Mouse (Mus musculus) hematopoietic stem cell, adult 5-6 weeks (primary cell): ENCODE data around the gene Ccdc78. TPM values are rescaled to one million over a fixed set of nuclear protein-coding genes. Genes with fewer than 3 reads are reported as not detected.

ENCODE experiments used
- ATAC-seq, 2 experiments: fragments of 125-278 bp in 1 of 2; replicated peaks in 1 of 2; 2 replicates each; pipeline ENCODE4 v1.8.0; 2016 to 2017; ENCODE audit warnings: inconsistent platforms in 2 of 2, mild to moderate bottlenecking in 2 of 2, moderate number of reproducible peaks in 2 of 2, low read depth in 1 of 2, moderate TSS enrichment in 1 of 2; ENCODE audit not compliant: low FRiP score in 2 of 2, poor library complexity in 2 of 2, severe bottlenecking in 2 of 2, insufficient read depth in 1 of 2, low TSS enrichment in 1 of 2
- total RNA-seq: library from RNA; stranded (forward); fragments of 172-1452, 232-1000 nt; gene quantifications from 2 replicates; pipeline ENCODE4 v1.2.3, GENCODE M21; 2017

Ccdc78 gene
- total RNA-seq, 1 experiment from 2014 or later = not detected

DNA sequence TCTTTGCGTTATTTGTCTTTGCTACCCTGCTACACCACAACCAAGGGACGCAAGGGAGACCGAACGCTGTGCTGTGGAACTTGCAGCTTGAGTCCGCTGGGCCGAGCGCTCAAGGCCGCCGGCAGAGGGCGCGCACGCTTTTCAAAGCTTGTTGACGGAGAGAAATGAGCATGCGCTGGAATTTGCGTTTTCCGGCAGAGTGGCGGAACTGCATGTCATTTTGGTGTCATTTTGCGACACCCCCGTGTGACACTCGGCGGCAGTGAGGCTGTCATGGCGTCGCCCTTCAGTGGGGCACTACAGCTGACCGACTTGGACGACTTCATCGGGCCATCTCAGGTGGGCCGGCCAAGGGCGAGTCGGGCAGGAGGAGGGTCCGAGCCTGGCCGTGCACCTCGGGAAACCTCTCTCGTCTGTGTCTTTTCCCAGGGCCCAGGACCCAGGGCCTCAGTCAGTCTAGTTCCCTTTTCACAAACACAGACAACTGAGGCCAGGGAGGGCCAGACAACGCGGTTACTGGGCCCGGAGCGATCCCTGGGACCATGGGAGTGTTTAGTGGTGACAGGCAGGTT is 12.7 kb upstream of the Ccdc78 start, which contains the start of gene Narfl:
Gene Narfl (plus strand): TSS at position 228 of the 572 bp plus-strand sequence.
- peak; percentile 92 to 94 for ATAC-seq

GRCm38 (mm10) chr17:25775318-25776062 is 10.9 kb upstream of the Ccdc78 start:
- no peak for ATAC-seq

- ATAC-seq = no peak
Measured at GRCm38 (mm10) chr17:25777948-25778347, 8.4 kb upstream of the Ccdc78 start.

DNA sequence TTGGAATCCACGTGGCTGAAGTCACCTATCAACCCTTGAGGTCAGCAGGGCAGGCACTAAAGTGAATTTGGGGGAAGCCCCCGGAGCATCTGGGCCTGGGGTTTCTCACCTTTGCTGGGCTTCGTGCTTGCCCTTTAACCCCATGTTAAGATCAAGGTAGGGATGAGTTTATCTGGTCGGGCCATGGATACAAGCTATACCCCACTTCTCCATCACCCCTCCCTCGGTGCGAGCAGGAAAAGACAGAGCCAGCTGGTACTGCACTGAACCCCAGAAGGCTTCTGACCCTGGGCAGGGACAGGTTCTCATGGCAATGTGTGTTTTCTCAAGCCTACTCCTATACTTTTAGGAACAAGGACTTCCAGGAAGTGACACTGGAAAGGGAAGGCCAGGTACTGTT is 5.0 kb upstream of the Ccdc78 start:
- ATAC-seq = no peak

- ATAC-seq = no peak
Measured at GRCm38 (mm10) chr17:25783086-25783485, 3.3 kb upstream of the Ccdc78 start.

DNA sequence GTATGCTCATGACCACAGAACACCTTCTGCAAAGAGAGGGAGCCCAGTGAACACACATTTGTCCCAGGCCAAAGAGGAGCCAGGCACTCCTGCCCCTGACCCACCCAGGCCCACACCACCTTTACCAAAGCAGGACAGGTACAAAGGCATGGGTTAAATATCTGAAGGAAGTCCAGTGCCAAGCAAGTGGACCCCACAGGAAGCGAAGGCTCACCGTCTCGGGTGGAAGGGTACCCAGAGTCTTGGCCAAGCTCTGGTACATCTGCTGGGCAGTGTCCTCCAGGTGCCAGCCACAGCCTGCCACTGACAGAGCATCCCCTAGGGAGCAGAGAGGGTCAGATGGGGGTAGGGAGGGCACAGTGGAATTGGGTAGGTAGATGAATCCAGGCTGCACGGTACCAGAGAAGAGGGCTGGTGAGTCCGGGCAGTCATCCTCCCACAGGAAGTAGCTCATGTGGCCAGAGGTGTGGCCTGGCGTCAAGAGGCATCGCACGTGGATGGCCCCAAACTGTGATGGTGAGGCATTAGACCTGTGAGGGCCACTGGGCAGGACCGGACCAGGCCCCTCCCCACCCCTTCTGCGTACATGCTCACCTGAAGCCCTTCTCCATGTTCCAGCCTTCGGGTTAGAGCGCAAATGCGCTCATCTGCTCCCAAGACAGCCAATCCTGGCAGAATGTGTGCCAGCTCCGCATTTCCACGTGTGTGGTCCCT is 2.4 kb upstream of the Ccdc78 start:
- no peak for ATAC-seq

- peak; percentile 86 to 88 for ATAC-seq
Measured at GRCm38 (mm10) chr17:25785281-25785745, 1.1 kb upstream of the Ccdc78 start, which contains the start of gene Haghl. Gene Haghl (minus strand): TSS chr17:25785673.

GRCm38 (mm10) chr17:25786781-25787504 is 563 bp downstream of the Ccdc78 start:
- ATAC-seq = no peak

DNA sequence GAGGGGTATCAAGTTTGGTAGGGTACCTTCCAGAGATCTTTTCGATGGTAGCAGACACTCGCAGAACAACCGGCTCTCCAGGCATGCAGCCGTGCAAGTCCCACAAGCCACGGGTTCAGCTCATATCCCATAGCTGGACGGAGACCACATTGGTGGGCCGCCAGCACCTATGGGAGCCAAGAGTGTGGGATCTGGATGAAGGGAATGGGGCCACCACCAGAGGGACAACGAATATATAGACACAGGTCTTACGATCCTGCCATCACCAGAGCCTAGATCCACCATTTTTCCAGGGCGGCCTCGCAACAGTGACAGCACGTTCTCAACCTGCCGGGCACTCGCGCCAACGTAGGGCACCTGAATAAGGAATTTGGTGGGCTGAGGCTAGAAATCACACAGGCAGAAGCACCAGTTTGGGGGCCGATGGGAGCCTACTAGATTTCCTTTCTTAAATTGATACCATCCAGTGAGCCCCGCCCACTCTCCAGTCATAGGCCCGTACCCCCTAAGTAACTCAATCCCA is 5.0 kb downstream of the Ccdc78 start:
- ATAC-seq = no peak

DNA sequence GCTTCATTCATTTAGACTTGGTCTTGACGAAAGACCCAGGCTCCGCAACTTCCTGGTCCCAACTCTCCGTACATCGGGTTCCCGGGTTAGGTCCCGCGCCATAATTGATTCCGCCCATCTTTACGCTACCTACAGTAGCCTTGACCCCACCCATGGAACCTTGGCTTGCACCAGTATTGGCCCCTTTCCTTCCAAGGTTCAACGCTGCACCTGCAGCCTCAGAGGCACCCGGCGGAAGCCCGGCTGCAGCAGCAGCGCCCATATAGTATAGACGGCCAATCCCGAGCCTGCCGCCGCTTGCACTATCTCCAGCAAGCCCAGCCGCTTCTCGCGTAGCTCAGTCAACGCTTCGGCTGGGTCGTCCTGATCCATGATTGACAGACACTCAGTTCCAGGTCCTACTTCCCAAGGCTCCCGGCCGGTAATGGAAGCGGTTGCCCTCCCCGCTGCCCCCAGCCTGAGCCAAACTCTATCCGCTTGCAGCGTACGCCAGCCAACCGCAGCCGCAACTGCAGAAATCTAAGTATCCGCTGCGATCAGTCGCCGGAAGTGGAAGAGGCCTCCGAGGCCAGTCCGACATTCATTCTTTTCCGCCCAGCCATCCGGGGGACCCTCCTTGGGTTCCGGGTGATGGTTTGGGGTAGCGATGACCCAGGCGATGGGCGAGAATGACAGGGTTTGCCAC is 5.6 kb downstream of the Ccdc78 start:
- peak; percentile 42 to 68 for ATAC-seq

GRCm38 (mm10) chr17:25792615-25793014 is 6.2 kb downstream of the Ccdc78 start, which contains the start of gene Fam173a:
Gene Fam173a (minus strand): TSS chr17:25792901.
- peak; percentile 36 to 62 for ATAC-seq

DNA sequence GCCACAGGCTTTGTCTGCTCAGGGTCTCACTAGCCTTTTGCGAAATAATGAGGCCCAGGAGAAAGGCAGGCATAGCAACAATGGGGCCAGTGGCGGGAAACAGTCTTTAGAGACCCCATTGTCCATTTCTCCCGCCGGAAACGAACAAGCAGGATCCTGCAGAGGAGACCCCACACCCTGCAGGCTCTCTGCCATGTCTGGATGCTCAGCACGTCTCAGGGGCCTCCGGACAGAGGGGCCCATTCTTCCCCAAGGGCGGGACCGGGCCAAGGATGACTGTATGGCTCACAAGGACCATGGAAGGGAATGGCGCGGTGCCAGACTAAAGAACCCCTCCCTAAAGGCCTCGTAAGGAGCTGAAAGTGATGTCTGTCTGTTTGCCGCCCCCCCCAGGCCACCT is 7.8 kb downstream of the Ccdc78 start:
- no peak for ATAC-seq

- no peak for ATAC-seq
Measured at GRCm38 (mm10) chr17:25794998-25795397, 8.6 kb downstream of the Ccdc78 start.

- ATAC-seq = no peak
Measured at GRCm38 (mm10) chr17:25795609-25796092, 9.3 kb downstream of the Ccdc78 start, which contains the start of gene AC134908.4. Gene AC134908.4 (minus strand): TSS chr17:25795659.

GRCm38 (mm10) chr17:25796211-25796771 is 9.9 kb downstream of the Ccdc78 start:
- ATAC-seq = no peak

GRCm38 (mm10) chr17:25796951-25797369 is 10.6 kb downstream of the Ccdc78 start, which contains the start of gene Metrn:
Gene Metrn (minus strand): TSS chr17:25797136.
- peak; percentile 66 to 74 for ATAC-seq
